Mouse (Mus musculus): ENCODE results near the gene Nipbl. TPM values are rescaled to one million over a fixed set of nuclear protein-coding genes. Genes with fewer than 3 reads are reported as not detected.
A peak's percentile ranks its signal among the peaks of the same experiment; 100 is the strongest.
"Not testable (repeated sequence)": the region's sequence is repeated elsewhere in the genome, so short reads cannot be mapped to it uniquely, and the experiment has no call there.

Gene Nipbl
- total RNA-seq (2021): 10 to 100 TPM; 34.0 to 35.3 TPM

DNA sequence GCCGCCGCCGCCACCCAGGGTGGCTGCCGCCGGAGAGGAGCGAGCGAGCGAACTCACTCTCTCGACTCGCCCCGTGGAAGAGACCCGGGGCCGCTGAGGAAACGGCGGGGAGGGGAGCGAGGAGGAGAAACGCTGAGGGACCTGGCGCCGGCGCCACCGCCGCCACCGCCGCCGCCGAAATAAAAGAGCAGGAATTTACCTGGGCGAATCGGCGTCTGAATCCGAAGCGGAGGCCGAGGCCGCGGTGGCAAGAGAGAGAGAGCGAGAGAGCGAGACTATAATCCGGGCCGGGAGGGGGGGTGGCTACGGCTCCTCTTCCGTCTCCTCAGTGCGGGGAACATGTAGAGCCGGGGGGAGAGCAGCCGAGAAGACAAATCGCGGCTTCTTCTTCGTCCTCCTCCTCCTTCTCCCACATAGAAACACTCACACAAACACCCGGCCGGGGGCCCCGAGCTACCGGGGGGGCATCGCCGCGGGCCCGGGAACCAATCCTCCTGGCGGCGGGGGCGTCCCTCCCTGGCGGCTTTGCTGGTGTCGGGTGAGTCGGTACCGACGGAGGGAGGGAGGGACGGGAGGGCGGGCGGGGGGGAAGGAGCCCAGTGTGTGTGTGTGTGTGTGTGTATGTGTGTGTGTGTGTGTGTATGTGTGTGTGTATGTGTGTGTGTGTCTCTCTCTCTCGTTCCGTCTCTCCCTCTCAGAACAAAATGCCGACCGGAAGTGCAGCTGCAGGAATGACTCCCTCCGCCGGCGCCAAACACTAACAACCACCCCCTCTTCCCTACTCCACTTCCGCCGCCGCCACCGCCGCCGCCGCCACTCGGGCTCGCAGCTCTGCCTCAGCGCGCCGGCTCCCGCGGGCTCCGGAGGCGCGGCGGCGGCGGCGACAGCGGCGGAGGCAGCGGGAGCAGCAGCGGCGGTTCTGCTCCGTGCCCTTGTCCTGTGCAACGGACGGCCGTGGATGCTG, at the start of gene Nipbl:
Gene Nipbl, minus strand, starts transcription at position 538 of the 964 bp plus-strand sequence.
- DNase-seq: peak; percentile 92

DNA sequence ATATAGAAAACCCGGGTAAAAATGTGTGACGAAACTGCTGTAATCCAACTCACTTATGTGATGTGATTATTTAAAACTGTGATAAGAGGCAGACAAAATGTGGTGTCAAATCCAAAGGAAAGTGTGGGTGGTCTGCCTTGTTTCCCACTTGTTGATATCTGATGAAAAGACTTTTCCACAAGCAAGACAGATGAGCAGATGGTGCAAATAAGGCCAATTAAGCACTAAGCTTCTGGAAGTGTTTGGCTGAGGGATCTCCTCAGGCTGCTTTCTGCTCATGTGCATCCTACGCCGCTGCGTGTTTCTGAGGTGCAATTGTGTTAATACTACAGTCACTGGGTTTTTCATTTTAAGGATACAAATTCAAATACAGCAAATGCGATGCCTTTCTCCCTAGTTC, 41.0 kb upstream of the Nipbl start:
- DNase-seq: no peak

DNA sequence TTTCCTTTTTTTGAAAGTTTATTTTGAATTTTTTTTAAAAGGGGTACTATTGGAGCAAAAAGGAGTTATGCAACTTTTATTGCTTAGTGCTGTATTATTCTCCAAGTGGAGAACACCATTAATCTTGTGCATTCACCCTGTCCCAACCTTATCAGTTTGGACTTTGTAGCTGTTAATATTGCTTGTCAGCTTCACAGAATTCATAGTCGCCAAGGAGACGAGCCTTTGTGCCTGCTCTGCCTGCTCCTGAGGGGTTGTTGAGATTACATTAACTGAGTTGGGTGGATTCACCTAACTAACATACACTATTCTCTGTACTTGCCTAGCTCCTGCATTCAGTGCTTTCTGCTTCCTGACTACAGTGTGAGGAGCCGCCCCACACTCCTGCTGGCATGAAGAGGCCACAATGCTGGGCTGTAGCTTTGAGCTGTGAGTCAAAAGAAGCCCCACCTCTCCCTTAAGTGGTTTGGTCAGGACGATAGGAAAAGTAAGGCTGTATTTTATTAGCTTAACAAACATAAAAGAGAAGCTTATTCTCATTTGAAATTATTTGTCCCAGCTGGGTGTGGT, 24.8 kb upstream of the Nipbl start:
- DNase-seq: no peak

DNA sequence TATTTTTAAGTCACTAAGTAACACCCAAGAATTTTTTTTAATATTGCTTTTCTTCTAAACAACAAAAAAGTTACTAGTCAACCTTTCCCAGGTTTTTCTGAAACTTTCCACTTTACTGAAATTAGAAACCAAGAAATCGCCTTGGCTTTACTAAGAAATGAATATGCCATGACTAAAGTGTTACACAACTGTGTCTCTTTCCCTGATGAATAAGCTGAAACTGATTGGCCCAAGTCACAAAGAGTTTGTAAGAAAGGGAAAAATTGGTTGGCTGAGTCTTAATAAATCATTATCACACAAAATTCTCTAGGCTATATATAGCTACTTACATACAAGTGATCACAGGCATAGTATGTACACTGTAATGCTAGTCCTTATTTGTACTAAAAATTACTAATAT, 19.3 kb upstream of the Nipbl start:
- DNase-seq: no peak

DNA sequence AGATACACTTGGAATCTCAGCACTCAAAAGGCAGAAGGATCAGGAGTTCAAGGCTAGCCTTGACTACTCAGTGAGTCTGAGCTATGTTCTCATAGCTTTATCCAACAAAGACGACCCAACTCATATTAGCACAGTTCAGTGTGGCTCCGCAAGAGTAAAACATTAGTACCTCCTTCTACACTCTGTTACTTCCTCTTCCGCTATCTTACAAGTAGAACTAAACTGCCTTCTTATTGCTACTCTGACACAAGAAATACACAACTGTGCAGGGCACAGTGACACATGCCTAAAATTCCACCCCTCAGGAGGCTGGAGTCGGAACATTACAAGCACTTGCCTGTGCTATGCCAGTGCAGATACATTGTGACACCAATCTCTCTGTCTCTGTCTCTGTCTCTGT, 18.5 kb upstream of the Nipbl start:
- no peak for DNase-seq

DNA sequence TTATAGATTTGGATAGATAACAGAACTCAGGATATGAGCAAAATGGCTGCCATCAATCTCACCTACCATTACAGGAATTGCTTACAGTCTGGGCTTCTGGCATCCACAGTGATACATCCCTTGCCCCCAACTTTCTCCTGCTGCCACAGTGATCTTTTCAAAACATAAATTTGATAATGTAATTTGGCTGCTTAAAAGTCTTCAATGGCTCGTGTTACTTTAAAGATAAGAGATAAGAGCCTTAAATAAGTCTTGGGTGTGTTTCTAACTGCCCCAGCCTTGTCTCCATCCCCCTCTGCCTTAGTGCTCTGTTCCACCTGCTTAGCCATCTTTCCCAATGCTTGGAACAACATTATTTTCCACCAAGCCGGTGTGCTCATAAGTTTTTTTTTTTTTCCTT, 16.6 kb upstream of the Nipbl start:
- no peak for DNase-seq

DNA sequence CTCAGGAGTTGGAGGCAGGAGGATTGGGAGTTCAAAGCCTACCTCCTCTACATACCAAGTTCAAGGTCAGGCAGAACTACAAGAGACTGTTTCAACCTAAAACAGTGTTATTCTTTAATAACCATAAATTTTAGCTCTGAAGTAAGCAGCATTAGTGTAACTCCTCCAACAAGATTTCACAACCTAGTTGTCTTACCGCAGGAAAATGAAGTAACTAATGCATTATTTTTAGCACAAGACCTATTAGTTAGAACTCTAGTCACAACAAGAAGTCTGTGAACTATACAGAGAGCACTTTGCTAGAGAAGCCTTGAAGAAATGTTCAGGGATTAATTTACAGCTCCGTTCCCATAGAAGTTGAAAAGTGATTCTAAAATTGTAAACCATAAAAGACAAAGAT, 15.7 kb upstream of the Nipbl start:
- no peak for DNase-seq

DNA sequence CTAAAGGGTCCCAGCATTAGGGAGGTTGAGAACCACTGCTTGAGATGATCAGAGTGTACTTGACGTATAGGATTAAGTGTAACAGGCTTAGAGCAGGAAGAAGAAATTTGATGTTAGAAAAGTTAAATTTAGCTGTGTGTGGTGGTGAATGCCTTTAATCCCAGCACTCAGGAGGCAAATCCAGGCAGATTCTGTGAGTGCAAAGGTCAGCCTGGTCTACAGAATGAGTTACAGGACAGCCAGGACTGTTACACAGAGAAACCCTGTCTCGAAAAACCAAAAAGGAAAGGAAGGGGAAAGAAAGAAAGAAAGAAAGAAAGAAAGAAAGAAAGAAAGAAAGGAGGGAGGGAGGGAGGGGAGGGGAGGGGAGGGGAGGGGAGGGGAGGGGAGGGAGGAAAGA, 12.0 kb upstream of the Nipbl start:
- not testable (repeated sequence) for DNase-seq

DNA sequence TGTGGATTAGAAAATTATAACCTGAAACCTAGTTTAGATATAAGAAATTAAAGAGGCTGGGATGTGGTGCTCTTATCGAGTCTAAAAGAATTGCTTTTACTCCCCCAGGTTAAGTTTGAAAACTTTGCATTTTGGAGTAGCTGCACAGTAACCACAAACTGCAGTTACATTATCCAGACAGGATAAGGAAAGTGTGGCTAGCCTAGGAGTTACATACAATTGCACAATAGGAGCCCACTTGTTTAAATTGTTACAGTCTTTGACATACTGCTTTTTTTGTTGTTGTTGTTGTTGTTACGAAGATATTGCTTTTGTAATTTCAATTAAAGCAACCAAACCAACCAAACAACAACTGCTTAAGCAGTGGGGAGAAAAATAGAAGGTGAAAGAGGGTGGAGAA, 11.2 kb upstream of the Nipbl start:
- DNase-seq: no peak

DNA sequence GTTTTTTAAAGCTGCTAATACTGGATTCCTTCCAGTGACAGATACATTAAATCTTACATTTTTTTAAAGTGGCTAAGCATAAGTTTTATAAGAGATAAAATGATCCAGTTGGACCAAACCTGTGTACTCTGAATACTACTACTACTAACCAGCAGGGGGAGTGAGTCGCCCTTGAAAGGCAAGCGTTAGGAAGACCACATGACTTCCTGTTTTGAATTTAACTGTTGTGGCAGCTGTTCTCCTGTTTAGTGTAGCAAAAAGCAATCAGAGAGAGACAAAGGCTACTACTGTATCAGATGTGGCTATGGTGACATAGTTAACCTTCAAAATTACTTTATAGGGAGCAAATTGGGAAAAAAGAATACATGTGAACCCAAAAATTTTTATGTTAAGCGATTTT, 6.8 kb upstream of the Nipbl start:
- DNase-seq: peak; percentile 39

DNA sequence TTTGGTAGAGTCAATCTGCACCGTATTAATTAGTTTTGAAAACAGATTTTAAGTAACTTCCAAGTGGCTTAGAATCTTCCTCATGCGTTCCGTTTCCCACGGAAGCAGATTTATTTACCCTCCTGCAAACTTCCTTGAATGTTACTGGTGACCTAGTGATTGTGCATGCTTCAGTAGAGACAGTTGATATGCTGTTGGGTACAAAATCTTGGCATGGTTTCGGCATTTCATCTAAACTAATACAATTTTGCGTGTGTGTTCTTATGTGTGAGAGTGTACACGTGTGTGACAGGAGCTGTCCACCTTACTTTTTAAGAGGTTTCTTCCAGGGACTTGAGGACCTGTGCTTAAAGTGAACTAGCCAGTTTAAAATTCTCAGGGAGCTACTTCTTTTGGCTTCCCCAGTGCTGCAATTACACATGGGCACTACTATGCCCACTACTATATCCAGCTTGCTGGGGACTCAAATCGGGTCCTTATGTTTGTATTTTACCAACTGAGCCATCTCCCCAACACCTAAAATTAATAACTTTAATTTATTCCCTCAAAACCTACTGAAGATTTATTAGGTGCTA, 3.0 kb upstream of the Nipbl start:
- DNase-seq: no peak

DNA sequence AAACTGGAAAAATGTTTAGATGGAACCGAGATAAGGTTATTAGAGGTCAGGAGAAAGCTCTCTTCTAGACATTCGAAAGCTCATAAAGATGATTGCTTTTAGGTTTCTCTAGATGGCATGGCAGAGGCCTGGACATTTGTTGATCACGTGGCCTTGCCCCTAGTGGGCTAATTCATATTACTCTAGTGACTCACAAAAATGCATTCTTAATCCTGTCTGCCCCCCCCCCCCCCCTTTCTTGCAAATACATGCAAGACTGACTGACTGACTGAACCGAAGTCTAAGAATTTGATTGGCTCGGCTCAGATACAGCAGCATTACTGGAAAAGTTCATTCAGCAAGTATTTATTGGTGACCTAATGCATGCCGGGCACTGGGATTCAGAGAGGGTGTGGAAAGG, 2.2 kb upstream of the Nipbl start:
- DNase-seq: peak; percentile 22

DNA sequence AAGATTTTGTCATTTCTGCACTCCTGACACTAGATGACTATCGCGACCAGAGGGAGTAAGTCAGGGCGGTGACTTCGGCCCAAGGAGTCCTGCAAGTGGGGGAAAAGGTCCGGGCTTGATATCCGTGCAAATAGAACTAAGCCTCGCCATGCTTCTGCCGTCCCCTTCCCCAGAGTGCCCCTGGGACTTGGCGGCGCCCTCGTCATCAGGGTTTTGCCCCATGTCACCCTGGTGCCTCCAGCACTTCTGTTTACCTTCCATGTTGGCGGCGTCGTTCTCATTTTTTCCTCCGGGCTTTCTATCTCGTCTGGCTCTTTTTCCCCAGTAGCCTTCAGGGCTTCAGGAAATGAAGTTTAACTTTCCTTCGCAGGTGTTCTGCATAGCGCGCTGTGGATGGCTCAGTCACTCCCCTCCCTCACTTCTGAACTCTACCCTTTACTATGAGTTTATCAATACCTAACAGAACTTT, 1.7 kb upstream of the Nipbl start:
- peak; percentile 28 for DNase-seq

DNA sequence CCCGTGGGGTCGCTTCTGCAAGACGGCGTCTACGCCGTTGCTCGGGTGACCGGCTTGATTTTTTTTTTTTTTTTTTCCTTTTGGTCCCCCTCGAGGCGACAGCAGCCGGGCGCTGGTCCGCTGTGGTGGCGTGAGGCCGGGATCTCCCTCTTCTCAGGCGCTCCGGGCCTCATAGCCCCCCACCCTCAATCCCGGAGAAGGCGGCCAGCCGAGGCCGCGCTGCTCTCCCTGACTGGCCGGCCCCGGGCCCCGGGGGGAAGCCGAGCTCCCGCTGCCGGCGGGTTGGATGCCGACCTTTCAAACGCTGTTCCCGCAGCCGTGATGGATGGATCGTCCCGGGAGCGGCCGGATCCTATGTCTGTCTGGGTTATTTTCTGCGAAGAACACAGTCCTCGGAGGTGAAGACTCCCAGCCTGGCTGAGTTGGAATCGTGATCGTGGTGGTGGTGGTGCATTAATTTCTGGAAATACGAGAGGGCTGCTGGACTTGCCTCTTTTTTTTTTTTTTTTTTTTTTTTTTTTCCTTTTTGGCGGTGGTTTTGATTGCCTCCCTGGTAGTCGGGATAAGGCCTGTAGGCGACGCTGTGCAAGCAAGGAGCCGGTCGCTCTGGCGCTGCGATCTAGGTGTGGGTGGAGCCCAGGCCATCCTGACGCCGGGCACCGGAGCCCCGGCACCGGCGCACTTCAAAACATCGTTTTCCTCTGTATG, 781 bp upstream of the Nipbl start:
- DNase-seq: peak; percentile 84

DNA sequence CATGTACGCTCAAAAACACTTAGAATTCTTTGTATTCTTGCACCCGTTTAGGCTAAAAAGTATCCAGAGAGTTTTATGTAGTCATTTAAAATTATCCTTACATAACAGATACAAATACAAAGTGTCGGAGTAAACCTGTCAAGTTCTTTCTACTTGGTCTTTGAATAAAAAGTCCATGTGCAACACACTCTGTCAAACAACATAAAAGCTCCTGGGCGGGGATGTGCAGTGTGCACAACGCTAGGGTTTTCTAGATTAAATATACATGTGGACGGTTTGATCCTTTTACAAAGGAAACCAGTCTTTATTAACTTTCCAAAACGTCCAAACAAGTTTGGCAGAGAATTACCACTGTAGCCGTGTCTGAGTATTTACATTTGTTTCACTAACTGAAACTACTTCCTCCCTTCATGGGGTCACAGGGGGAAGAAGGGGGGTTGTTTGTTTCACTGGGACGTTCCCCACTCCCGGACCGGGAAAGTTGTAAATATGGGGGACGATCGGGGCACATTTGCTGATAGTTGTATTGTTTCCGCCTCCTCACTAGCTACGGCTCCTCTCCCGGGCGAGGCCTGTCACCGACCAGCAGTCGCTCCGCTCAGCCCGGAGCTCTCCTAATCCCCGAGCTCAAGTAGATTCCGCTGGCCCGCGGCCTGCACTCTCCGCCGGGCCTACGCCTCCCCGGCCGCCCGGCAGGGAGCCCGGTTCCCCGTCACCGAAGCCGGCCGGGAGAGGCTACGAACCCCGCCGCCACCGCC, 916 bp downstream of the Nipbl start:
- peak; percentile 73 for DNase-seq

DNA sequence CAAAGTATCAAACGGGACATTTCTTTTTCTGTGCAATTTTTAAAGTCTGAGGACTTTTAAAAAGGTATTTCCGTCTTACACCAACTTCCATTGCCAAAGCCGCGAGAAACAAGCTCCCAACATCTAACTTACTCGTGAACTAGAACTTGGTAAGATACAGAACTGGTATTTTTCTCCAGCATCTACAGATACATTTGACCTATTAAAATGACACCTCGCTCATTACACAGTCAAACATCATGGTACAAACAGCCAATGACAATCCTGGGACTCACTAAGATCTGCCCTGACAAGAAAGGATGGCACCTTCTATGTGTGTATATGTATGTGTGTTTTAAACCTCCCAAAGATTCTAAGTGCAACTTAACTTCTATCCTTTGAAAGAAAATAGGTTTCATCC, 1.5 kb downstream of the Nipbl start:
- no peak for DNase-seq

DNA sequence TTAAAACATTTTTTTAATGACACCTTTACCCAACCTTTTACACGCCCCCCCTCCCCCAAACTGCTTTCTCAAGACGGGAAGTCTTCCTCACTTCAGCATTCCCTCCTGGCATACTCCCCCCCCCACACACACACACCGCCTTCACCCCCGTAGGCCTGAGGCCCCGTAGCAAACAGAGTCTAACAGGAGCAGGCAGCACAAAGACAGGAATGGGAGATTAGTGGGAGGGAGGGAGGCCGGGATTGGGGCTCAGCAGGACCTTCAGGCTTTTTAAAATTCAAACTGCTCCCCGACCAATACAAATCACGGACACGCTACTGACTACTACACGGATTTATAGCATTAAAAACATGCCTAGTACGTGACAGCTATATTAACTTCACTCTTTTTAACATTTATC, 2.1 kb downstream of the Nipbl start:
- DNase-seq: peak; percentile 22

DNA sequence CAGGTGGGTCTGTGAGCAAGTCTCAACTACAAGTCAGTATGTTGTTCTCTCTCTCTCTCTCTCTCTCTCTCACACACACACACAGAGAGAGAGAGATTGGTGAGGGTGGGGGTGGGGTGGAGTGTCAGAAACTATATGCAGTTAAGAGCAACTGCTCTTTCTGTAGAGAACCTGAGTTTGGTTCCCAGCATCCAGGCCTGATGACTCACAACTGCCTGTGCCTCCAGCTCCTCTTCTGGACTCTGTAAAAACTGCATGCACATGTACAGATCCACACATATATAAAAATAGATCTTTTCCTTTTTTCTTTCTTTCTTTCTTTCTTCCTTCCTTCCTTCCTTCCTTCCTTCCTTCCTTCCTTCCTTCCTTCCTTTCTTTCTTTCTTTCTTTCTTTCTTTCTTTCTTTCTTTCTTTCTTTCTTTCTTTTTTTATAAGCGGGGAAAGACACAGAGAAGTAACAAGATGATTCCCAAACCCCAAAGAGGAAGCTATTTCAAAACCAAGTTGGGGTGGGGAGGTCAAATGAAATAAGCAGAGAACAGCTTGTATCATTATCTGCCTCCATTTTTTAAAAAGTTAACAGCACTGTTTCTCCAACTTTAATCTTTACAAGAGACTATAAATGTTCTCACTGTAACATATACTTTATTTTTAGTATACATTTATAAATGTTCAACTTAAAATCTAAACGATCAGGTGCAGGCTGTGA, 10.9 kb downstream of the Nipbl start:
- no peak for DNase-seq

DNA sequence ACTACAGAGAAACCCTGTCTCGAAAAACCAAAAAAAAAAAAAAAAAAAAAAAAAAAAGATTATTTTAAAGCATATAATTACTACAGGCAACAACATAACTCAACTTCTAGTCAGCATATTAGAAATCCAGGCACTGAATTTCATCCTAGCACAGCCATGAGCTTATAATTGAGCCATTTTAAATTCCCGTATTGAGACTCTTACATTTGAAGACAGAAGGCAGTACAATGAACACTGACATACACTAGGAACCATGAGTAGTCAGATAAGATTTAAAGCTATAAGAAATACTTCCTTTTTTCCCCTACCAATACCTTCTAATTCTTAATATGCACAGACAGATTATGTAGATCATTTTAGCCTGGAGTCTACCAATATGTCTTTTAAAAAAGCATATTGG, 11.7 kb downstream of the Nipbl start:
- DNase-seq: no peak

DNA sequence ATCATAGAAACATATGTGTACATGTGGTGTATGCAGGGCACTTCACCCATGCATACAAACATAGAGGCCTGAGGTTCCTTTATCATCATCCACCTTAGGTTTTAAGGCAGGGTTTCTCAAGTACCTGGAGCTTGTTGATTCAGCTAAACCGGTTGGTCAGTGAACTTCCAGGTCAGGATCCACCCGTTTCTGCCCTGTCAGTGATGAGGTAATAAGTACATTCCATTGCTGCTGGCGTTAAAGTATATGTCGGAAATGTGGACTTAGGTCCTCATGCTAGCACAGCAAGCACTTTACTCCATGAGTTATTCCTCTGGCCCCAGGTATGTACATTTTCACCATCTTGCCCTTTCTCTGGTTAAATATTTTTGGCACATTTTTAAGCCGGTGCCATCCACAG, 14.8 kb downstream of the Nipbl start:
- no peak for DNase-seq

DNA sequence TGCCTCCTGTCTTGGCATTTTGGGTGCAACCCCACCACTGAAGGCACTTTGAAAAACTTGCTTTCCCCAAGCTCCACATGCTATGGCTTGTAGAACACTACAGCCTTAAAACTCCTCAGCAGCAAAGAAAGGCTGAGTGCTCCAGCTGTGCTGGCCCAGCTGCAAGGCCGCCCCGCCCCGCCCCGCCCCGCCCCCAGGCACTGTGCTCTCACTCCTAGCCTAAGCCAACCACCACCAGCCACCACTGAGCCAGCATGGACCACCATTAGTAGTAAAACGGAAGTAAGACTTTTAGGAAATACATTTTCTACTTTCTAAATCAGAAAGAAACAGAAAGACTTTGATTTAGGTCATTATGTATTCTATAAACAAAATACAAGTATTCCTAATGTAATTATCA, 23.4 kb downstream of the Nipbl start:
- DNase-seq: no peak

Measured in heart, postnatal 4 days (tissue).